Mouse (Mus musculus) liver, embryonic 15.5 days (tissue): Measurements from ENCODE around the gene Crp. TPM values are rescaled to one million over a fixed set of nuclear protein-coding genes. Genes with fewer than 3 reads are reported as not detected.

ENCODE experiments used
- polyA plus RNA-seq: library from polyadenylated mRNA; unstranded; fragments of >200 nt; fragmentation: Nextera tagmentation; extraction: Ambion mirVana; gene quantifications from 2 replicates; pipeline ENCODE4 v1.2.1, GENCODE M21; 2015

Crp gene
- polyA plus RNA-seq, 1 experiment from 2014 or later = 57.7 TPM

Other genes with a start within 250 kb of the Crp start
- 0.78 and 1.2 TPM in 2 replicates for gene Slamf9, start 222.7 kb upstream of the Crp start, polyA plus RNA-seq
- gene Igsf9, start 216.3 kb upstream of the Crp start, polyA plus RNA-seq = 0.96 and 1.2 TPM in 2 replicates
- 121 and 125 TPM in 2 replicates for gene Tagln2, start 198.0 kb upstream of the Crp start, polyA plus RNA-seq
- gene Cfap45, start 177.3 kb upstream of the Crp start, polyA plus RNA-seq = 0.29 and 0.43 TPM in 2 replicates
- not detected in 2 replicates for gene Vsig8, start 142.1 kb upstream of the Crp start, polyA plus RNA-seq
- gene Slamf8, start 107.5 kb upstream of the Crp start, polyA plus RNA-seq = 0.10 and 0.33 TPM in 2 replicates
- 0.08 TPM in 1 of 2 replicates, not detected in the other for gene Fcrl6, start 95.5 kb upstream of the Crp start, polyA plus RNA-seq
- gene Dusp23, start 65.1 kb upstream of the Crp start, polyA plus RNA-seq = 5.3 and 5.7 TPM in 2 replicates
- 103 and 120 TPM in 2 replicates for gene Apcs, start 197.0 kb downstream of the Crp start, polyA plus RNA-seq